Mouse (Mus musculus) myocyte (in vitro differentiated cells): ENCODE measurements around the gene Tfap4.

Source experiments
- CEBPB ChIP-seq: IDR thresholded peaks from 2 replicates; pipeline ENCODE4 v1.6.1; 2011; ENCODE audit warnings: mild to moderate bottlenecking, moderate library complexity; ENCODE audit not compliant: poor library complexity, insufficient read depth, severe bottlenecking
- POLR2A ChIP-seq: IDR thresholded peaks from one replicate; pipeline ENCODE4 v1.6.1; 2011; ENCODE audit warnings: low read depth, mild to moderate bottlenecking, control low read depth, moderate library complexity; ENCODE audit not compliant: insufficient read length
- POLR2AphosphoS2 ChIP-seq: IDR thresholded peaks from one replicate; pipeline ENCODE4 v1.6.1; 2011; ENCODE audit warnings: low read depth, control low read depth; ENCODE audit not compliant: insufficient read length
- USF1 ChIP-seq: IDR thresholded peaks from one replicate; pipeline ENCODE4 v1.6.1; 2011; ENCODE audit warnings: low read depth, mild to moderate bottlenecking, control low read depth, moderate library complexity

GRCm38 (mm10) chr16:4584438-4584837 lies 24.8 kb upstream of the Tfap4 start:
- TF ChIP-seq USF1: no peak
- no peak for TF ChIP-seq POLR2A
- no peak for TF ChIP-seq POLR2AphosphoS2
- TF ChIP-seq CEBPB: no peak
